Mouse (Mus musculus) testis, adult 2 months (tissue): Measurements from ENCODE around the gene Maml3. TPM values are rescaled to one million over a fixed set of nuclear protein-coding genes. Genes with fewer than 3 reads are reported as not detected.

Experiments used
- H3K27ac ChIP-seq: fragments of 200-500 bp; 2 replicates; pipeline ENCODE4 v1.5.1; 2012; ENCODE audit warnings: low read depth, low read length; ENCODE audit not compliant: control insufficient read depth, insufficient read depth
- H3K27me3 ChIP-seq: fragments of 200-500 bp; 2 replicates; pipeline ENCODE4 v1.6.1; 2012; ENCODE audit warnings: mild to moderate bottlenecking, low read length, moderate library complexity; ENCODE audit not compliant: control insufficient read depth, insufficient read depth
- H3K36me3 ChIP-seq: fragments of 200-500 bp; 2 replicates; pipeline ENCODE4 v1.6.1; 2012; ENCODE audit warnings: mild to moderate bottlenecking, low read length; ENCODE audit not compliant: control insufficient read depth, insufficient read depth
- H3K4me1 ChIP-seq: fragments of 200-500 bp; 2 replicates; pipeline ENCODE4 v1.6.1; 2012; ENCODE audit warnings: low read length; ENCODE audit not compliant: control insufficient read depth, insufficient read depth
- H3K4me3 ChIP-seq: fragments of 200-500 bp; 2 replicates; pipeline ENCODE4 v1.5.1; 2012; ENCODE audit warnings: low read depth, mild to moderate bottlenecking, low read length, moderate library complexity, mixed read lengths; ENCODE audit not compliant: control insufficient read depth
- CTCF ChIP-seq: fragments of 200-500 bp; IDR thresholded peaks from 2 replicates; pipeline ENCODE4 v1.5.1; 2012; ENCODE audit warnings: low read depth, mild to moderate bottlenecking, inconsistent platforms, low read length, moderate library complexity; ENCODE audit not compliant: control insufficient read depth, insufficient read depth, insufficient replicate concordance
- POLR2A ChIP-seq: fragments of 200-500 bp; IDR thresholded peaks from 2 replicates; pipeline ENCODE4 v1.6.1; 2012; ENCODE audit warnings: low read depth, mild to moderate bottlenecking, inconsistent platforms, low read length, moderate library complexity; ENCODE audit not compliant: control insufficient read depth
- polyA plus RNA-seq: library from polyadenylated mRNA; depleted of rRNA; stranded (reverse); fragments of >200 nt; gene quantifications from 2 replicates; pipeline ENCODE4 v1.2.3, GENCODE M21; 2012

Maml3 gene
- polyA plus RNA-seq, 1 experiment = 2.9 TPM

GRCm38 (mm10) chr3:51821551-51821950, 283.3 kb downstream of the Maml3 start:
- no peaks in the 10 kb centered on the region; the same call in 1 of the 2 replicates for H3K4me1 ChIP-seq
- H3K27me3 ChIP-seq = no peaks in the 10 kb centered on the region
- H3K36me3 ChIP-seq = no peaks in the 10 kb centered on the region
- H3K4me3 ChIP-seq = no peak overlapping the region
- TF ChIP-seq POLR2A (no peak), CTCF (no peak)
- no peak overlapping the region for H3K27ac ChIP-seq

- Histone ChIP-seq H3K4me1 (no peaks in the 10 kb centered on the region), H3K4me3 (no peak overlapping the region), H3K27ac (no peak overlapping the region), H3K27me3 (no peaks in the 10 kb centered on the region), H3K36me3 (no peaks in the 10 kb centered on the region)
- no peak for TF ChIP-seq POLR2A
Observed at GRCm38 (mm10) chr3:51819109-51819508, 285.8 kb downstream of the Maml3 start.

DNA sequence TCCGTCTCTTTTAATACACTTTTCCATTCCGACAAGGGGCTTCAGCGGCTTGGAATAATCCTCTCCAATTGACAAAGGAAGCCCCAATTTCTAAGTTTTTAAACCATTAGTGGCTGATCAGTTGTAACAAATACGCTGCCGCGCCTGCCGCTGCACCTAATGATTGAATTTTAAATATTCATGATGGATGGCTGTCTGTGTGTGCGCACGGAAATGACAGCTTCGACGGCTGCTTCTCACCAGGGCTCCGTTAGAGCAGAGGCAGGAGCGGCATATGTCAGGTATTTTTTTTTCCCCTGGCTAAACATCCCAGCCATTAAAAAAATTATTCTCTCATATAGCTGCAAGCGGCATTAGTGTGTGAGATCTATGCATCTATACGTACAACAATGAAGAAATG, 287.0 kb downstream of the Maml3 start:
- H3K27me3 ChIP-seq = no peaks in the 10 kb centered on the region
- TF ChIP-seq CTCF = no peak
- H3K4me3 ChIP-seq = no peak overlapping the region
- H3K27ac ChIP-seq = no peak overlapping the region
- H3K36me3 ChIP-seq = no peaks in the 10 kb centered on the region
- H3K4me1 ChIP-seq = no peaks in the 10 kb centered on the region

DNA sequence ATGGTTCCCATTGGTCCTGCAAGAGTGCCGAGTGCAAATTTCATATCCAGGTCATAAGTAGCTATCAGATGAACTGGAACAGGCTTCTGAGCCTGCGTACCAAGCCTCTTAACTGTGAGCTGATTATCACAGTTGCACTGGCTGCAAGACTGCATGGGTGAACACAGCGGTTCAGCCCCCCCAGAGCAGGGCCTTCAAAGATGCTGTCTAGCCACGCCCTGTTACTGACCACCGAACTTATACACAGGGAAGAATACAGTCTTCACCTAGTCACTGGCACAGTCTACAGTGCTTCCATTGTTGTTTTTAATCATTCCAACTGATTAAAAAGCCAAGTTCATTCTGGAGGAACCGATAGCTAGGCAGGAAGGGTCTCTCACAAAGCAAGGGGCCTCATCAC, 287.5 kb downstream of the Maml3 start:
- H3K27ac ChIP-seq = no peak overlapping the region
- TF ChIP-seq CTCF (no peak), POLR2A (no peak)
- no peaks in the 10 kb centered on the region for H3K36me3 ChIP-seq
- no peaks in the 10 kb centered on the region for H3K4me1 ChIP-seq
- no peaks in the 10 kb centered on the region for H3K27me3 ChIP-seq
- no peak overlapping the region for H3K4me3 ChIP-seq

DNA sequence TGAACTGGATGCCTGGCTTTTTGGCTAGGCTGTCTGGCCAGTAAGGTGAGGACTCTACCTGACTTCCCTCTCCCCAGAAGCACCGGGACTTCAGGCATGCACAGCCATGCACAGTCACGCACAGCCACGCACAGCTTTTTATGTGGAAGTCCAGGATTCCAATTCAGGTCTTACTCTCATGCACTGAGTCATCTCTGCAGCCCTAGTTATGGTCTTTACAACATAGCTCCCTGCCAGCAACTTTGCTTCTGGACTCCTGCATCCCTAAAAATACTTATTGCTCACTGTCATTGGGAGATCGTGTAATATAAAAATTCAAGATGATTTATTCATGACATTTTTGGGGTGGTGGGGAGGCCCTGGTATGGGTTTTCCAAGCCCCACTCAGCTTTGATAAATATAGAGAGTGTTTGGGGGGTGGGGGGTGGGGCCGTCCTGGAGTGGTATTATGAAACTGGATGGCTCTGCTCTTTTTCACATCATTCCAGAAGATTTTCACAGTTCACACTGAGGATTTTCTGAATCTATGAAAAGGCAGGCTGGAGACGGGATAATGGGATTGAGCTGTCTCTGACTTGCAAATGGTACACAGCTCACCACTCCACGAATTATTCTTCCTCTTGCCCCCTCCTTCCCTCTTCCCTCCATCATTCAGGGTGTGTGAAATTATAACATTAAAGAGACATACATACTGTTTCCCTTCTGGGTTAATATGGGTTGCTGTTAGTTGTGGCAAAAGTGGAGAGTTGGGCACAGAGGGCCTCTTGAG, 288.2 kb downstream of the Maml3 start:
- Histone ChIP-seq H3K4me3 (no peak overlapping the region), H3K27ac (no peak overlapping the region), H3K4me1 (no peaks in the 10 kb centered on the region), H3K27me3 (no peaks in the 10 kb centered on the region), H3K36me3 (no peaks in the 10 kb centered on the region)
- TF ChIP-seq CTCF = no peak
- TF ChIP-seq POLR2A = no peak

DNA sequence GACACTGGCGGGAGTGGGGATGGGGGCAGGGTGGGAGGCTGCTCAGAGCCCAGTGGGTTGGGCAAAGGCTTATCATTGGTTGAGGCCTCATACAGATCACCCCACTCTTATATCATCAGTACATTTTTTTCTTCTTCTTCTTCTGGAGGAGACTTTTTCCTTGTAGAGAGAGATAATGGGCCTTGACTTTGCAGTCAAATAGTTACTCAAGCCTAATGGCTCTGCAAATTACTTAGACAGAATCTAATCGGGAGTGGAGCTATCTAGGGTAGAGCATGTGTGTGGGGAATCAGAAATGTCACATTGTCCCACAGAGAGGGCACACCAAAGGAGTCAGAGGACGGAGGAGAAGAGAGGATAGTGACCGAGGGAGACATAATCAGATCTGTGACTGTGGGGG, 290.8 kb downstream of the Maml3 start:
- Histone ChIP-seq H3K4me1 (no peaks in the 10 kb centered on the region), H3K36me3 (no peaks in the 10 kb centered on the region), H3K4me3 (no peak overlapping the region), H3K27me3 (no peaks in the 10 kb centered on the region), H3K27ac (no peak overlapping the region)
- TF ChIP-seq POLR2A = no peak
- no peak for TF ChIP-seq CTCF

GRCm38 (mm10) chr3:51813186-51813585, 291.7 kb downstream of the Maml3 start:
- H3K27ac ChIP-seq = no peak overlapping the region
- H3K4me3 ChIP-seq = no peak overlapping the region
- H3K27me3 ChIP-seq = no peaks in the 10 kb centered on the region
- no peaks in the 10 kb centered on the region for H3K36me3 ChIP-seq
- TF ChIP-seq CTCF (no peak), POLR2A (no peak)
- H3K4me1 ChIP-seq = no peaks in the 10 kb centered on the region

DNA sequence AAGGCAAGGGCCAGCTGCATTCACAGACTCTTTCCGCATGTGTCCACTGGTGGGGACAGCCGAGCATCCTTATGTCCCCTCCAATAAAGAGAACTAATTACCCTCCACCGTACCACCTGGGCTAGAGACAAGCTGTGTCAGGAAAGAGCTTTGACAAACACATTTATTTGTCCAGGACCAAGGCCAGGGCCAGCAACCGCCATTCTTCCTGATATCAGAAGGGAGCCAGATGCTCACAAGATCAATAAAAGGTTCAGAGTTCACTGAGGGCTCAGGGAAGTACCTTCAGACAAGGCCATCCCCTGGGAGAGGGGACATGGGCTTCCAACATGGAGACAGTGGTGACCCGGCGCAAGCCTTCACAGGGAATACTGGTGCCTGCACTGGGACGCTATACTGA, 294.1 kb downstream of the Maml3 start:
- no peaks in the 10 kb centered on the region for H3K36me3 ChIP-seq
- H3K27me3 ChIP-seq = no peaks in the 10 kb centered on the region
- H3K4me1 ChIP-seq = no peaks in the 10 kb centered on the region
- H3K27ac ChIP-seq = no peak overlapping the region
- H3K4me3 ChIP-seq = no peak overlapping the region
- TF ChIP-seq POLR2A (no peak), CTCF (no peak)
